Mouse (Mus musculus) brain, embryonic 14.5 days (tissue): ENCODE data around the gene Cela3b.

Experiments
- CTCF ChIP-seq: fragments of 200-500 bp; IDR thresholded peaks from 2 replicates; pipeline ENCODE4 v1.5.1; 2012; ENCODE audit warnings: inconsistent platforms, mild to moderate bottlenecking, moderate library complexity, borderline replicate concordance; ENCODE audit not compliant: insufficient read depth, insufficient read length; ENCODE audit errors: extremely low read depth
- POLR2A ChIP-seq: fragments of 200-500 bp; IDR thresholded peaks from 2 replicates; pipeline ENCODE4 v1.6.1; 2012; ENCODE audit warnings: mild to moderate bottlenecking, inconsistent platforms, borderline replicate concordance; ENCODE audit not compliant: poor library complexity, insufficient read depth, insufficient read length, severe bottlenecking; ENCODE audit errors: extremely low read depth

GRCm38 (mm10) chr4:137460676-137461075 lies 30.3 kb upstream of the Cela3b start:
- TF ChIP-seq POLR2A (no peak), CTCF (no peak)
